Mouse (Mus musculus) retina, postnatal 1 day (tissue): ENCODE measurements at regions not wholly inside any gene's neighbourhood (a gene's known extent, or its start where the extent isn't known, plus 50 kb on each side); places are given as distances from the start of the nearest gene placed in this dataset.
A peak's percentile ranks its signal among the peaks of the same experiment; 100 is the strongest.

ENCODE experiments used
- DNase-seq: peaks from one replicate; pipeline ENCODE4 v3.0.0-alpha.2; 2012

GRCm38 (mm10) chr16:30737524-30737923 is 138.0 kb downstream of the Fam43a start:
- DNase-seq, result no peak

- no peak for DNase-seq
These were observed 140.1 kb downstream of the Fam43a start for GRCm38 (mm10) chr16:30739651-30740050.

- DNase-seq, result no peak
These were observed 141.7 kb downstream of the Fam43a start for GRCm38 (mm10) chr16:30741192-30741591.

GRCm38 (mm10) chr16:30742474-30742873 is 143.0 kb downstream of the Fam43a start:
- DNase-seq, result no peak

- DNase-seq, result no peak
These were observed 144.0 kb downstream of the Fam43a start for GRCm38 (mm10) chr16:30743566-30743965.

GRCm38 (mm10) chr16:30744237-30744636 is 144.7 kb downstream of the Fam43a start:
- DNase-seq, result no peak

- peak; percentile 44 for DNase-seq
These were observed 146.2 kb downstream of the Fam43a start for GRCm38 (mm10) chr16:30745598-30746181.

GRCm38 (mm10) chr16:30746211-30746610 is 146.7 kb downstream of the Fam43a start:
- no peak for DNase-seq

- DNase-seq, result no peak
These were observed 150.3 kb downstream of the Fam43a start for GRCm38 (mm10) chr16:30749841-30750240.

GRCm38 (mm10) chr16:30755771-30756170 is 156.2 kb downstream of the Fam43a start:
- DNase-seq, result no peak

- no peak for DNase-seq
These were observed 157.2 kb downstream of the Fam43a start for GRCm38 (mm10) chr16:30756678-30757077.

- no peak for DNase-seq
These were observed 158.0 kb downstream of the Fam43a start for GRCm38 (mm10) chr16:30757556-30757955.

- DNase-seq, result no peak
These were observed 158.5 kb downstream of the Fam43a start for GRCm38 (mm10) chr16:30758041-30758440.

GRCm38 (mm10) chr16:30759503-30759902 is 160.0 kb downstream of the Fam43a start:
- DNase-seq, result no peak

- peak; percentile 54 for DNase-seq
These were observed 161.7 kb downstream of the Fam43a start for GRCm38 (mm10) chr16:30761201-30761710.

- DNase-seq, result peak; percentile 51
These were observed 163.5 kb downstream of the Fam43a start for GRCm38 (mm10) chr16:30762898-30763595.

GRCm38 (mm10) chr16:30765591-30765990 is 166.1 kb downstream of the Fam43a start:
- no peak for DNase-seq

GRCm38 (mm10) chr16:30769007-30769442 is 169.5 kb downstream of the Fam43a start:
- DNase-seq, result no peak

- no peak for DNase-seq
These were observed 169.9 kb downstream of the Fam43a start for GRCm38 (mm10) chr16:30769467-30769866.

GRCm38 (mm10) chr16:30772802-30773201 is 173.3 kb downstream of the Fam43a start:
- DNase-seq, result no peak

GRCm38 (mm10) chr16:30774951-30775661 is 175.6 kb downstream of the Fam43a start:
- DNase-seq, result peak; percentile 64

GRCm38 (mm10) chr16:30775740-30776700 is 176.5 kb downstream of the Fam43a start:
- peak; percentile 38 for DNase-seq
